Mouse (Mus musculus): ENCODE measurements at regions not wholly inside any gene's neighbourhood (a gene's known extent, or its start where the extent isn't known, plus 50 kb on each side); places are given as distances from the start of the nearest gene placed in this dataset.

DNA sequence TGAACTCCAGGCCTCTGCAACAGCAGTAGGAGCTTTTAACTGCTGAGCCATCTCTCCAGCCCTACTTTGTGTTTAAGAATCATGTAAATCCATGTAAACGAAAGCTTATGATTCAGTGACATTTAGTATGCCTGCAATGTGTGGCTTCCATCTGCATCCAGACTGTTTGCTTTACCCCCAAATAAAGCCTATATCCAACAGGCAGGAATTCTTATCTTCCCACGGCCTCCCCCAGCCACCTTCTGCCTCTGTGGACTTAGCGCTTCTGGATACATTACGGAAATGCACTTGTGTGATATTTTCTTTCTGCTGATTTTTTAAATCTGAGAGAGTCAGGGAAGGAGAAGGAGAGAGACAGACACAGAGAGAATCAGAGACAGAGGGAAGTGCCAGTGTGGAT, 189.2 kb upstream of the Cxcr4 start:
- DNase-seq (ENCODE audit: low spot score): no peak

GRCm38 (mm10) chr1:128779586-128780158, 187.6 kb upstream of the Cxcr4 start:
- DNase-seq (ENCODE audit: low spot score): no peak

- DNase-seq (ENCODE audit: low spot score): no peak
Measured at GRCm38 (mm10) chr1:128772440-128772839, 180.3 kb upstream of the Cxcr4 start.

- no peak for DNase-seq (ENCODE audit: low spot score)
Measured at GRCm38 (mm10) chr1:128770786-128771185, 178.7 kb upstream of the Cxcr4 start.

DNA sequence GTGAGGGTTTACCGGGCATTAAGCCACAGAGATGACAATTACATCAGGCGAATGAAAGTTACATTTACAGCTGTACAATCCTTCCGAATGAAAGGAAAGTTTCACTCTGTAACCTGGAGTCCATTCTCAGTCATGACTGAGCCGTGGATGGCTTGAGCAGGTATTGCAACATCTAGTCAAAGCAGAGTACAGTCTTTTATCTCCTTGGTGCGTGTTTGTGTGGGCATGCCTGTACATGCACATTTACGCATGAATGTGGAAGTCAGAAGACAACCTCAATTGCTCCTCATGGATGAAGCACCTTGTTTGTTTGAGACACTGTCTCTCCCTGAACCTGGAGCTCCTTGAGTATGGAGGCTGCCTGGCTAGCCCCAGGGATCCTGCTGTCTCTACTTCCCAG, 175.9 kb upstream of the Cxcr4 start:
- DNase-seq (ENCODE audit: low spot score): no peak

- DNase-seq (ENCODE audit: low spot score): no peak
Measured at GRCm38 (mm10) chr1:128767415-128767814, 175.3 kb upstream of the Cxcr4 start.

DNA sequence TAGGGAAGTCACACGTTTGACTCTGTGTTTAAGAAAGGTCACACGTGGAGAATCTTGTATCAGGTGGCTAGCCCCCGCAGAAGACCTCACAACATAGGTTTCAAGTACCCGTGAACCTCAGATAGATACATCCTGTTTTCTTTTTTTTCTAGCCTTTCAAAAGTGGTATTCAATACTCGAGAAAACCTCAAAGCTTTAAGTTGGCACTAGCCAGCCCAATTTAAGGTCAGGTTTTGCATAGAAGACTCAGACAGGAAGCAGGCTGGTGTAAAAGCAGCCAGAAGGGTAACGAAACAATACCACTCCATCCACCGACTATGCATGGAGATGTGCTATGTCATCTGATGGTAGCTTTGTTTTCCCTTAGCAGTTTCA, 174.8 kb upstream of the Cxcr4 start:
- DNase-seq (ENCODE audit: low spot score): no peak

DNA sequence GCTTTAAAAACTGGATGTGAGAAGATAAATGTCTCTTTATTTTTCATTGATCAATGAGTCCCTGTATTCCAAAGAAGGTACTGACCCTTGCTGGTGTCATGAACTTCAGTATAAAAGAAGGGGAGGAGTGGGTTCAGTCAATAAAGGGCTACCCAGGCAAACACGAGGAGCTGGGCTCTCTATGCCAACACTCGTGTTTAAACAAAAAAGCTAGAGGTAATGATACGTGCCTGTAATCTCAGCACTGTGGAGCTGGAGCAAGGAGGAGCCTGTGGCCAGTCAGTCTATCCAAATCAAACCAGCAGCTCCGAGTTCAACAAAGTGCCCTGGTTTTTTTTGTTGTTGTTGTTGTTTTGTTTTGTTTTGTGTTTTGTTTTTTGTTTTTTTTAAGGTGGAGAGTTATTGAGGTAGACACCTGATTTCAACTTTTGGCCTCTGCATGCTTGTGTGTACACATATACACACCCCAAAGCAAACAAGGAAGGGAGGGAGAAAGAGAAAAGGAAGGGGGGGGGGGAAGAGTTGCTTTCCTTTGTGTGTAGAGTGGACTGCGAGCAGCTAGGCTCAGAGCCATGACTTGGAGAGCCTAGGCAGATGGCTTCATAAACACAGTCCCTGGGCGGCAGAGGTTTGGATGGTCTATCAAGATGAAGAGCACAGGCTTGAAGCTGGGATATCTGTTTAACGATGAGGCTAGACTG, 174.2 kb upstream of the Cxcr4 start:
- no peak for DNase-seq (ENCODE audit: low spot score)

DNA sequence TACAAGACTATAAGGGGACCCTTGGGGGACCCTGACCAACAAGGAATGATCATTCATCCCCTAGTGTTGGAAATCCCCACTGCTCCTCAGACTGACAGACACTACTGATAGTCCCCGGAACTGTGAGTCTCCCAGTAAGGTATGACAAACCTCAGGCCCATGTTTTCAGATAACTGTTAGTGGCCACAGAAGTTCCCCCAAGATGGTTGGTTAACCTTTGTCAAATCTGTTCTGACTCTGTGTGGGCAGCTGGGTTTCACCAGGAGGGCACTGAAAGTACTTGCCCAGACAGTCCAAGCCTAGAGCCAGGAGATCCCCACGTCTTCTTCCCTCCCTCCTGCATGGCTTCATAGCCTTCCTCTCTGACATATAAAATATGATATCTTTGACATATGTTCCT, 173.5 kb upstream of the Cxcr4 start:
- DNase-seq (ENCODE audit: low spot score): no peak

GRCm38 (mm10) chr1:128765142-128765541, 173.0 kb upstream of the Cxcr4 start:
- no peak for DNase-seq (ENCODE audit: low spot score)

DNA sequence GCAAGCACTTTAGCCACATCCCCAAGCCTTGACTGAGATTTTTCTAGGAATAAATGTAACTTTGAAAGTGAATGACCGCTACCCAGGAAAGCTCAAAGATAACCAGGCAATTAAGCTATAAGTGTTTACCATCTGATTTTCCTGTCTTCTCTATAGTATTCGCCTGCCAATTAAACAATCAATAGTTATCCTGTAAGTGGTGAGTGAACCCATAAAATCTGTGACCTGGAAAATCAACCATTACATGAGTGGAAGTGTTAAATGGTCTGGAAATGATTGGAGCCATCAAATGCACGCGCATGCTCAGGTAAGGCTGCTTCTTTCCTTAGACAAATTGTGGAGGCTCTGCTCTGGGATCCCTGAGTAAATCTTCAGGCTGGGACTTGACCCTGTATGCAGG, 170.8 kb upstream of the Cxcr4 start:
- DNase-seq (ENCODE audit: low spot score): no peak

- DNase-seq (ENCODE audit: low spot score): no peak
Measured at GRCm38 (mm10) chr1:128762076-128762475, 170.0 kb upstream of the Cxcr4 start.

- no peak for DNase-seq (ENCODE audit: low spot score)
Measured at GRCm38 (mm10) chr1:128758802-128759481, 166.8 kb upstream of the Cxcr4 start.

GRCm38 (mm10) chr1:128758294-128758801, 166.3 kb upstream of the Cxcr4 start:
- DNase-seq (ENCODE audit: low spot score): no peak

DNA sequence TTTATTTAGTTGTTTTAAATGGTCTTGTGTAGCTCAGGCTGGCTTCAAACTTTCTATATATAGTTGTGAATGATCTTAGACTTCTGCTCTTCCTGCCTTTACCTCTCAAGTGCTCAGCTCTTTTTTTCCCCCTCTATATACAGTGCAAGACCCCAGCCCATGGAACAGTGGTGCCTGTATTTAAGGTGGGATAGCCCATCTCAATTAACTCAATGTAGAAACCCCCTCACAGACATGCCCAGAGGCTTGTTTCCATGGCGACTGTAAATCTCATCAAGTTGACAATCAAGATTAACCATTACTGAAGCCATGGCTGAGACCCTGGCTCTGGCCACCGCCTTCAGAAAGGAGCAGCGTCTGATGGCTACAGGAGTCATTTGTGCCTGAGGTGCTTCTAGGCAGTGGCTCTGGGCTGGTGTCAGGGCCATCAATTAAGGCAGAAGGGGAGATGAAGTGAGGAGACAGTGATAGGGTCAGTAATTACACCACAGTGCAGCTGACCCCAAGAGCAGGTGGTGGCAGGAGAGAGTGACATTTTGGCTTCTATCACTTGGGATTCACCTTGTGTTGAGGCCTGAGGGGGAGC, 161.4 kb upstream of the Cxcr4 start:
- no peak for DNase-seq (ENCODE audit: low spot score)

DNA sequence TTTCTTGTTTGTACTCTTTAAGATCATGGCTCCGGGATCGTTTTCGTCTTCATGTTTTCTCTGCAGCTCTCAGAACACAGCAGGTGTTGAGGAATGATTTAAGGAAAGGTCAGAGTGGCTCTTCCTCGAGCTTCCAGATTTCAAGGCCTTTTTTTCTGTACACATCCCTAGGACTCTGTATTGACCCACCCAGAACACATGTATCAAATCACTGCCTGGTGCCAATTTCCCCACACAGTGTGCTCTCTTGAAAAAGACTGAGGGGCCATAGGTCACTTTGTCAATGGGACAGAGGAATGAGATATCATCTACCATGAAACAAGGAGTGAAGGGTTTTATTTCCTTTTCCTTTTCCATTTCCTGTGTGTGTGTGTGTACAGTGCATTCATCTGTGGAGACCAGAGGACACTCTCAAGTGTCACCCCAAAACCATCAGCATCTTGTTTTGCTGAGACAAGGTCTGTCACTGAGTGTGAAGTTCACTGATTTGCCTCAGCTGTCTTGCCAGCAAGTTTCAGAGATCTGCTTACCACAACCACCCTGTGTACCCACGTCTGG, 157.4 kb upstream of the Cxcr4 start:
- no peak for DNase-seq (ENCODE audit: low spot score)

GRCm38 (mm10) chr1:128747196-128747790, 155.2 kb upstream of the Cxcr4 start:
- no peak for DNase-seq (ENCODE audit: low spot score)

GRCm38 (mm10) chr1:128746461-128747009, 154.4 kb upstream of the Cxcr4 start:
- DNase-seq (ENCODE audit: low spot score): no peak

GRCm38 (mm10) chr1:128740616-128741015, 148.5 kb upstream of the Cxcr4 start:
- DNase-seq (ENCODE audit: low spot score): no peak

DNA sequence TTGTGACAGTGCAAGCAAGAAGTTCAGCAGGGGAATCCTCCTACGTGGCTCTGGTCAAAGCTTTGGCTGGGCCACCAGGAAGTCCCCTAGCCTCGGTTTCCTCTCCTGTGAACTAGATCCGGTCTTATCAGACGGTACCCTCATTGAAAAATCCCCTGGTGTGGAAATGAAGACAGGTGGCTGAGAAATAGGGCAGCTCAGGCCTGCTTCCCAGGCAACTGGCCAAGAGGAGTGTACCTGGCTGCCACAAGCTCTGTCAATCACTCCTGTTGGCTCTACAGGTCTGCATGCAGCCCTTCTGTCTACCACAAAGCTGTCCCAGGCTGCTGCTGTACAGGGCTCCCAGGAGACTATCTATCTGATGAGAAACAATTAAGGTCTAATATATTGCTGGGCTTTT, 146.1 kb upstream of the Cxcr4 start:
- DNase-seq (ENCODE audit: low spot score): no peak

- DNase-seq (ENCODE audit: low spot score): no peak
Measured at GRCm38 (mm10) chr1:128734857-128735256, 142.8 kb upstream of the Cxcr4 start.

GRCm38 (mm10) chr1:128731445-128731844, 139.4 kb upstream of the Cxcr4 start:
- no peak for DNase-seq (ENCODE audit: low spot score)

Data from urinary bladder, postnatal 14 days (tissue).